Mouse (Mus musculus) cortical plate, adult 2 months (tissue): ENCODE measurements around the gene Hebp1. TPM values are rescaled to one million over a fixed set of nuclear protein-coding genes. Genes with fewer than 3 reads are reported as not detected.

Experiments used
- H3K27ac ChIP-seq: fragments of 200-500 bp; 2 replicates; pipeline ENCODE4 v1.5.1; 2012; ENCODE audit warnings: low read length, control low read depth, inconsistent platforms; ENCODE audit not compliant: insufficient read depth
- H3K4me1 ChIP-seq: fragments of 200-500 bp; 2 replicates; pipeline ENCODE4 v1.6.1; 2011; ENCODE audit warnings: low read length; ENCODE audit not compliant: control insufficient read depth, insufficient read depth
- H3K4me3 ChIP-seq: fragments of 200-500 bp; 2 replicates; pipeline ENCODE4 v1.5.1; 2011; ENCODE audit warnings: mild to moderate bottlenecking, low read length, control low read depth; ENCODE audit not compliant: insufficient read depth
- CTCF ChIP-seq: fragments of 200-500 bp; IDR thresholded peaks from 2 replicates; pipeline ENCODE4 v1.5.1; 2011; ENCODE audit warnings: mild to moderate bottlenecking, control low read depth, low read length; ENCODE audit not compliant: insufficient read depth; ENCODE audit errors: extremely low read depth
- POLR2A ChIP-seq: fragments of 200-500 bp; IDR thresholded peaks from 2 replicates; pipeline ENCODE4 v1.6.1; 2011; ENCODE audit warnings: mild to moderate bottlenecking, low read length, control low read depth; ENCODE audit not compliant: insufficient read depth; ENCODE audit errors: extremely low read depth
- polyA plus RNA-seq: library from polyadenylated mRNA; depleted of rRNA; stranded (reverse); fragments of >200 nt; gene quantifications from 2 replicates; pipeline ENCODE4 v1.2.3, GENCODE M21; 2012

Gene Hebp1
- polyA plus RNA-seq, 1 experiment, result 40.2 TPM

DNA sequence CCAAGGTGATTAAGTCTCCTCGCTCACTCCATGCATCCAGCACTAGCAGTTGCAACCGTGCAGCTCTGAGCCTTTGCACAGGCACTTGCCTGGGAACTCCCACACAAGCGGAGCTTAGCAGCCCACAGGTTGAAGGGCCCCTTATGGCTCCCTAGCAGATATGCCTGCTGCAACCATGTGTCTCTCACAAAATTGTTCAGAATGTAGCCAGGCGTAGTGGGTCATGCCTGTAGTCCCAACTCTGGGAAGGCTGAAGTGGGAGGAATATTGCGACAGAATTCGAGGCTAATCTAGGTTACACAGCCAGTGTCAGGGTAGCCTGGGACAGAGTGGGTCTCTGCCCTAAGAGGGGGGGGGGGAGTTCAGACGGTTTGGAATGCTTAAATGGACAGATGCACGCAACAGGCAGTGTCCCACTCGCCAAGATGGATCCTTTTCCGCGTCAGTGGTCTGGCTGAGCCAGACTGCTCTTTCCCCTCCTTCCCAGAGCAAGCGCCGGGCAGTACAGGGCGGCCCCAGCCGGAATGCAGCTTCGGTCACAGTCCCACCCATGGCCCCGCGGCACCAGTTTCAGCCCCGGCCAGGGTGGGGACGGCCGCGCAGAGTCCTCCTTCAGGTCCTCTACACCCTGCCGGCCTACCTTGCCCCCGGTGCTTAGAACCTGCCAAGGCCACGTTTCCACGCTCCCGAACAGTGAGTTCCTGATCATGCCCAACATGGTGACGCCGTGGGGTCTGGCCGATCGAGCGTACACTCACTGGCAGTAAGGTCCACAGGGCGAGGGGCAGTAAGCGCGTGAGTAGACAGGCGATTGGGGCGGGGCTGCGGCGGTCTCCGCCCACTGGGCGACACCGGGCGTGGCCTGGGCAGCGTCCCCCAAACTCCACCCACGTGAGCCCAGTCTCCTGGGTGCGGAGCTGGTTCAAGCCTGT lies 30.2 kb downstream of the Hebp1 start:
- peak overlapping the region; percentile 75 for H3K4me3 ChIP-seq
- H3K4me1 ChIP-seq, result no peaks in the 10 kb centered on the region
- peak overlapping the region; percentile 49 for H3K27ac ChIP-seq
- TF ChIP-seq POLR2A, result peak; percentile 76; the same call in 1 of the 2 replicates
- TF ChIP-seq CTCF, result no peak

DNA sequence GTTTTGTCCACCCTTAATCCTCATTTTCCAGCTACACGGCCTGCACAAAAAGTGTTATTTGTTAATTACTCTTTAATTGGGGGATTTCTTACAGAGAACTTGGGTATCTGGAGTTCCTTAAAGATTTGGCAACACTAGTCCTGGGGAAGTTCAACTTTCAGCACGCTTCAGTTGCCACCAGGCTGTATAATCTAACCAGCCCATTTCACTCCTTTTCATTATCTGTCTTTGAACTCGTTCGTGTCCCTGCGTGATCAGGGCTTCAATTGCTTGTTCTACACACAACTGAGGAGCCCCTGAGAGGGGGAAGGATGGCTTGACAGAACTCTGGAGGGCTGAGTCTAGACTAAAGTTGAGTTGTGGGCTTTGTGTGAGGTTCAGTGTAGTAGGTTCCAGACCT lies 31.1 kb downstream of the Hebp1 start:
- no peaks in the 10 kb centered on the region for H3K4me1 ChIP-seq
- no peak overlapping the region for H3K27ac ChIP-seq
- TF ChIP-seq POLR2A (no peak), CTCF (no peak)
- H3K4me3 ChIP-seq, result no peak overlapping the region; the same call in 1 of the 2 replicates

DNA sequence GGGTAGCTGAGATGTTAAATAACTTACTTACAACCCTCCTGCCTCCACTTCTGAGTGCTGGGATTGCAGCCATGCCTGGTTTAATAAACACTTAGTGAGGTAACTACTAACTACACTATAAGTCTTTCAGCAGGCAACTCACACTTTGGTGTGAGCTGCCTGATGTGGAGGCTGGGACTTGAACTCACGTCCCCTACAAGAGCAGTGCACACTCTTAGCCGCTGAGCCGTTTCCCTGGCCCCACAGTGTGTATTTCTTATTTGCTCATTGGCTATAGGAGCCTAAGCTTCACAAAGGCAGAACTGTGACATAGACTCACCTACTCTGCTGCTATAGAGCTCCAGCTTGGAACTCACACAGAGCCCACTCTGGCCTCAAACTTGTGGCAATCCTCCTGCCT lies 31.6 kb downstream of the Hebp1 start:
- TF ChIP-seq CTCF (no peak), POLR2A (no peak)
- Histone ChIP-seq H3K27ac (no peak overlapping the region), H3K4me1 (no peaks in the 10 kb centered on the region), H3K4me3 (no peak overlapping the region)

GRCm38 (mm10) chr6:135165706-135166105 lies 32.1 kb downstream of the Hebp1 start:
- TF ChIP-seq POLR2A (no peak), CTCF (no peak)

DNA sequence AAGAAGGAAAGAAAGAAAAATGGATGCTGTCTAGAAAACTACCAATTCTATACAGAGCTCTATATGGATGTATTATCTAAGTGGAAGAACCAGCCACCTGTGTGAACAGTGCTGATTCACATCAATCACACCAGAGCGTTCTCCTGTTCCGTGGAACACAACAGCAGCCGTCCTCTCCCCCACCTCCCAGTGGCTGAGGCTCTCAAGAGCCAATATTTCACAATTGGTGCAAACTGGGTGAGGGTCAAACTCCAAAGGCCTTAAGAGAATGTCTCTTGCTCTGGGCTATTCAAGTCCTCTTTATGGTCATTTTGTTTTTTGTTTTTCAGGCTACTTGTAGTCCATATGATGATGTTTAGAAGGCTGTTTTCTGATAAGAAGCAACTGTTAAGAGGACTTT lies 32.6 kb downstream of the Hebp1 start:
- no peak for TF ChIP-seq POLR2A
- TF ChIP-seq CTCF, result no peak
- no peak overlapping the region for H3K4me3 ChIP-seq
- H3K4me1 ChIP-seq, result no peaks in the 10 kb centered on the region
- H3K27ac ChIP-seq, result no peak overlapping the region

More at GRCm38 (mm10) chr6:135165706-135166105, 32.1 kb downstream of the Hebp1 start:
- H3K27ac ChIP-seq, result no peak overlapping the region
- no peak overlapping the region for H3K4me3 ChIP-seq
- no peaks in the 10 kb centered on the region for H3K4me1 ChIP-seq

- no peak for TF ChIP-seq CTCF
These were observed 35.0 kb downstream of the Hebp1 start for GRCm38 (mm10) chr6:135162861-135163260.

GRCm38 (mm10) chr6:135162311-135162710 lies 35.5 kb downstream of the Hebp1 start:
- H3K27ac ChIP-seq, result no peak overlapping the region
- TF ChIP-seq POLR2A, result no peak

More at GRCm38 (mm10) chr6:135162861-135163260, 35.0 kb downstream of the Hebp1 start:
- Histone ChIP-seq H3K4me3 (no peak overlapping the region), H3K4me1 (no peaks in the 10 kb centered on the region), H3K27ac (no peak overlapping the region)

GRCm38 (mm10) chr6:135161356-135161755 lies 36.5 kb downstream of the Hebp1 start:
- Histone ChIP-seq H3K27ac (no peak overlapping the region), H3K4me3 (no peak overlapping the region), H3K4me1 (no peaks in the 10 kb centered on the region)
- TF ChIP-seq CTCF, result no peak
- TF ChIP-seq POLR2A, result no peak

More at GRCm38 (mm10) chr6:135162311-135162710, 35.5 kb downstream of the Hebp1 start:
- Histone ChIP-seq H3K4me3 (no peak overlapping the region), H3K4me1 (no peaks in the 10 kb centered on the region)

- no peak for TF ChIP-seq POLR2A
- TF ChIP-seq CTCF, result no peak
- Histone ChIP-seq H3K4me3 (no peak overlapping the region), H3K27ac (no peak overlapping the region), H3K4me1 (no peaks in the 10 kb centered on the region)
These were observed 39.3 kb downstream of the Hebp1 start for GRCm38 (mm10) chr6:135158509-135158908.

- TF ChIP-seq CTCF, result no peak
- no peak for TF ChIP-seq POLR2A
- H3K27ac ChIP-seq, result no peak overlapping the region
- no peak overlapping the region for H3K4me3 ChIP-seq
- no peaks in the 10 kb centered on the region for H3K4me1 ChIP-seq
These were observed 40.3 kb downstream of the Hebp1 start for GRCm38 (mm10) chr6:135157496-135157895.
